ENCODE assay signal across 8 mouse cellular contexts in genomic region chr19:56873816-56874600, GRCm38 (mm10). TPM values are rescaled to one million over a fixed set of nuclear protein-coding genes. Genes with fewer than 3 reads are reported as not detected.
A peak's percentile ranks its signal among the peaks of the same experiment; 100 is the strongest.
DNase-seq lines count a peak whose midpoint lies in the region; ATAC-seq and TF ChIP-seq lines count a peak whose summit lies in the region.

Gene Vwa2 (plus strand): TSS chr19:56874249.

- no peaks in the 10 kb centered on the region for H3K9me3 ChIP-seq in hindbrain, embryonic 12.5 days (replicated peaks)
- no peaks in the 10 kb centered on the region for H3K9me3 ChIP-seq in midbrain, postnatal 0 days (ENCODE audit: low read length)

- H3K4me1 ChIP-seq in hindbrain, embryonic 12.5 days: peaks cover 13% of the 10 kb centered on the region
- peaks cover 7% of the 10 kb centered on the region; the same call in 1 of the 2 replicates for H3K4me1 ChIP-seq in midbrain, postnatal 0 days (ENCODE audit: insufficient read depth, low read length)

- ATAC-seq in hindbrain, embryonic 12.5 days (ENCODE audit: low FRiP score): no peak; the same call in 1 of the 2 replicates
- ATAC-seq in midbrain, postnatal 0 days (ENCODE audit: low FRiP score): 0 out of 2 replicates have a peak, but pooled peaks have one; percentile 34
- no peak; the same call in 1 of the 2 replicates for ATAC-seq in frontal cortex, adult (ENCODE audit: low TSS enrichment)

- peak within 1 kb of the TSS; percentile 96 for H3K4me2 ChIP-seq in hindbrain, embryonic 12.5 days (replicated peaks)
- H3K4me2 ChIP-seq in midbrain, postnatal 0 days (ENCODE audit: low read depth, low read length, poor library complexity, severe bottlenecking): peak within 1 kb of the TSS; percentile 99

- peaks cover 70% of the 10 kb centered on the region for H3K27me3 ChIP-seq in hindbrain, embryonic 12.5 days
- H3K27me3 ChIP-seq in midbrain, postnatal 0 days (ENCODE audit: insufficient read depth, low read length): peaks cover 46% of the 10 kb centered on the region

- no peaks in the 10 kb centered on the region for H3K36me3 ChIP-seq in hindbrain, embryonic 12.5 days
- no peaks in the 10 kb centered on the region for H3K36me3 ChIP-seq in midbrain, postnatal 0 days (ENCODE audit: insufficient read depth, low read length)

- WGBS in hindbrain, embryonic 12.5 days: 3% methylated on average over 71 of the region's 71 CpGs
- WGBS in midbrain, postnatal 0 days: 3% methylated on average over 66 of the region's 71 CpGs

- TF ChIP-seq CTCF in layer of hippocampus, adult 2 months (conservative IDR thresholded peaks at IDR 0.05): no peak
- TF ChIP-seq CTCF in midbrain, postnatal 0 days (IDR thresholded peaks at IDR 0.05): no peak

- no peak for DNase-seq in layer of hippocampus, adult 2 months (ENCODE audit: low spot score in 2 of 2)
- no peak for DNase-seq in layer of hippocampus, adult 9-10 months (ENCODE audit: low spot score)
- DNase-seq in cerebellum, postnatal 25 days: peak; percentile 25 to 35
- DNase-seq in liver: peak; percentile 10
- DNase-seq in midbrain, postnatal 0 days (ENCODE audit: low spot score): no peak
- no peak for DNase-seq in layer of hippocampus, postnatal 36 days

- peak within 1 kb of the TSS; percentile 47 for H3K4me3 ChIP-seq in layer of hippocampus, adult 2 months
- peak within 1 kb of the TSS; percentile 50 for H3K4me3 ChIP-seq in hindbrain, embryonic 12.5 days
- peak within 1 kb of the TSS; percentile 48 for H3K4me3 ChIP-seq in midbrain, postnatal 0 days (ENCODE audit: low read depth, low read length)

- H3K9ac ChIP-seq in hindbrain, embryonic 12.5 days: peak within 1 kb of the TSS; percentile 32
- H3K9ac ChIP-seq in midbrain, postnatal 0 days (replicated peaks; ENCODE audit: low read length, poor library complexity, severe bottlenecking): peak within 1 kb of the TSS; percentile 39; the same call in 1 of the 2 replicates

- no peak within 1 kb of the TSS for H3K27ac ChIP-seq in layer of hippocampus, adult 2 months
- H3K27ac ChIP-seq in hindbrain, embryonic 12.5 days: no peak within 1 kb of the TSS
- H3K27ac ChIP-seq in midbrain, postnatal 0 days (ENCODE audit: low read depth, low read length): no peak within 1 kb of the TSS

RNA-seq across cellular contexts. Expression of gene Vwa2, which starts in this region (rescaled TPM):
- total RNA-seq in layer of hippocampus, adult 2 months (2021): not detected
- 2.0 and 3.0 TPM in 2 replicates for polyA plus RNA-seq in hindbrain, embryonic 12.5 days (2016; fragmentation: Nextera tagmentation; extraction: Ambion mirVana)
- 0.77 and 1.4 TPM in 2 replicates for total RNA-seq in midbrain, postnatal 0 days (2014; rRNA removed)
- 0.37 and 0.68 TPM in 2 replicates for polyA plus RNA-seq in midbrain, postnatal 0 days (2015; fragmentation: Nextera tagmentation; extraction: Ambion mirVana)
- total RNA-seq in layer of hippocampus, postnatal 36 days (2021): not detected

Comparison
In these comparisons a context has a peak if more than half of its experiments do, and no peak if none do; other contexts are left out.
1. DNase-seq: peak in cerebellum, postnatal 25 days (2 of 2) and liver (single experiment); none in layer of hippocampus, adult 2 months (0 of 2), layer of hippocampus, adult 9-10 months (single experiment), midbrain, postnatal 0 days (single experiment) and layer of hippocampus, postnatal 36 days (0 of 2).
2. Peak in every context shown above with its lines, with median percentiles within 50 percentile points of each other: H3K4me3 ChIP-seq.